Mouse (Mus musculus) MEL (cell line): ENCODE measurements at regions not wholly inside any gene's neighbourhood (a gene's known extent, or its start where the extent isn't known, plus 50 kb on each side); places are given as distances from the start of the nearest gene placed in this dataset.

Experiments used
- DNase-seq: peaks from one replicate; pipeline ENCODE4 v3.0.0; 2011; ENCODE audit warnings: low read depth, low spot score
- H3K27ac ChIP-seq: 2 replicates; pipeline ENCODE4 v1.5.1; 2012; ENCODE audit warnings: low read depth, mild to moderate bottlenecking, control low read depth, low read length, moderate library complexity; ENCODE audit not compliant: control insufficient read depth
- H3K27me3 ChIP-seq, 2 experiments: fragments of 150-350 bp in 1 of 2; sonication (generic) in 1 of 2; 2 replicates each; pipeline ENCODE4 v1.6.1; 2012; ENCODE audit warnings: low read length in 2 of 2, mild to moderate bottlenecking in 2 of 2, improper control_type of control experiment in 1 of 2, moderate library complexity in 1 of 2; ENCODE audit not compliant: insufficient read depth in 2 of 2, control insufficient read depth in 1 of 2
- H3K36me3 ChIP-seq, 2 experiments: 2 replicates each; pipeline ENCODE4 v1.6.1; 2012 to 2014; ENCODE audit warnings: low read length in 2 of 2, improper control_type of control experiment in 1 of 2, inconsistent platforms in 1 of 2, mild to moderate bottlenecking in 1 of 2; ENCODE audit not compliant: insufficient read depth in 2 of 2, control insufficient read depth in 1 of 2
- H3K4me1 ChIP-seq, 2 experiments: fragments of 150-350 bp in 1 of 2; sonication (generic) in 1 of 2; 2 replicates each; pipeline ENCODE4 v1.6.1; 2012; ENCODE audit warnings: low read length in 2 of 2, improper control_type of control experiment in 1 of 2, mild to moderate bottlenecking in 1 of 2; ENCODE audit not compliant: insufficient read depth in 2 of 2, control insufficient read depth in 1 of 2
- H3K4me3 ChIP-seq, 2 experiments: fragments of 150-350 bp in 1 of 2; sonication (generic) in 1 of 2; 2 replicates each; pipeline ENCODE4 v1.5.1; 2012; ENCODE audit warnings: low read depth in 2 of 2, low read length in 2 of 2, mild to moderate bottlenecking in 2 of 2, moderate library complexity in 2 of 2, control low read depth in 1 of 2, improper control_type of control experiment in 1 of 2; ENCODE audit not compliant: control insufficient read depth in 1 of 2, insufficient read depth in 1 of 2
- H3K79me2 ChIP-seq: 2 replicates; pipeline ENCODE4 v1.6.1; 2012; ENCODE audit warnings: mild to moderate bottlenecking, low read length, moderate library complexity; ENCODE audit not compliant: control insufficient read depth, poor library complexity, insufficient read depth
- H3K9ac ChIP-seq: 2 replicates; pipeline ENCODE4 v1.6.1; 2012; ENCODE audit warnings: low read depth, mild to moderate bottlenecking, control low read depth, low read length, moderate library complexity; ENCODE audit not compliant: control insufficient read depth, poor library complexity, severe bottlenecking
- H3K9me3 ChIP-seq: fragments of 150-350 bp; sonication (generic); replicated peaks from 2 replicates; pipeline ENCODE4 v1.6.1; 2012; ENCODE audit warnings: mild to moderate bottlenecking, low read length, improper control_type of control experiment, moderate library complexity; ENCODE audit not compliant: insufficient read depth
- BHLHE40 ChIP-seq: IDR thresholded peaks from 2 replicates; pipeline ENCODE4 v1.6.1; 2012; ENCODE audit warnings: low read depth, mild to moderate bottlenecking, inconsistent platforms, low read length, improper control_type of control experiment, borderline replicate concordance
- CHD2 ChIP-seq: IDR thresholded peaks from 2 replicates; pipeline ENCODE4 v1.6.1; 2011; ENCODE audit warnings: low read length, improper control_type of control experiment
- CTCF ChIP-seq, 3 experiments: IDR thresholded peaks in 2 of 3; conservative IDR thresholded peaks in 1 of 3; 2 replicates each; pipeline ENCODE4 v1.5.1; 2011 to 2012; ENCODE audit warnings: low read length in 3 of 3, low read depth in 2 of 3, mild to moderate bottlenecking in 2 of 3, improper control_type of control experiment in 1 of 3, inconsistent platforms in 1 of 3, mixed read lengths in 1 of 3, moderate library complexity in 1 of 3; ENCODE audit not compliant: control insufficient read depth in 1 of 3, insufficient read depth in 1 of 3, poor library complexity in 1 of 3, severe bottlenecking in 1 of 3
- E2F4 ChIP-seq: IDR thresholded peaks from 2 replicates; pipeline ENCODE4 v1.6.1; 2011; ENCODE audit warnings: low read depth, low read length, improper control_type of control experiment, borderline replicate concordance
- ETS1 ChIP-seq: IDR thresholded peaks from 2 replicates; pipeline ENCODE4 v1.6.1; 2012; ENCODE audit warnings: low read depth, mild to moderate bottlenecking, inconsistent platforms, low read length, improper control_type of control experiment, moderate library complexity
- GABPA ChIP-seq: IDR thresholded peaks from 2 replicates; pipeline ENCODE4 v1.6.1; 2012; ENCODE audit warnings: low read depth, mild to moderate bottlenecking, inconsistent platforms, low read length, improper control_type of control experiment, moderate library complexity
- GATA1 ChIP-seq: IDR thresholded peaks from 2 replicates; pipeline ENCODE4 v1.6.1; 2011; ENCODE audit warnings: low read depth, low read length, improper control_type of control experiment
- HCFC1 ChIP-seq: IDR thresholded peaks from 2 replicates; pipeline ENCODE4 v1.6.1; 2012; ENCODE audit warnings: low read depth, mild to moderate bottlenecking, inconsistent platforms, low read length, improper control_type of control experiment, moderate library complexity
- MAFK ChIP-seq: IDR thresholded peaks from 2 replicates; pipeline ENCODE4 v1.6.1; 2011; ENCODE audit warnings: low read depth, mild to moderate bottlenecking, low read length, improper control_type of control experiment, borderline replicate concordance
- MAX ChIP-seq: IDR thresholded peaks from 2 replicates; pipeline ENCODE4 v1.6.1; 2011; ENCODE audit warnings: low read length, improper control_type of control experiment
- MXI1 ChIP-seq: IDR thresholded peaks from 2 replicates; pipeline ENCODE4 v1.6.1; 2011; ENCODE audit warnings: mild to moderate bottlenecking, low read depth, low read length, improper control_type of control experiment
- MYC ChIP-seq: IDR thresholded peaks from 2 replicates; pipeline ENCODE4 v1.6.1; 2011; ENCODE audit warnings: low read depth, mild to moderate bottlenecking, low read length, improper control_type of control experiment, moderate library complexity
- POLR2A ChIP-seq, 2 experiments: IDR thresholded peaks; 2 replicates each; pipeline ENCODE4 v1.6.1; 2011 to 2012; ENCODE audit warnings: low read length in 2 of 2, mild to moderate bottlenecking in 2 of 2, control low read depth in 1 of 2, improper control_type of control experiment in 1 of 2, low read depth in 1 of 2, moderate library complexity in 1 of 2; ENCODE audit not compliant: control insufficient read depth in 1 of 2, insufficient read depth in 1 of 2, poor library complexity in 1 of 2
- POLR2AphosphoS5 ChIP-seq: IDR thresholded peaks from 2 replicates; pipeline ENCODE4 v1.6.1; 2012; ENCODE audit warnings: low read depth, borderline replicate concordance, mild to moderate bottlenecking, inconsistent platforms, low read length, moderate library complexity, mixed read lengths
- RAD21 ChIP-seq: IDR thresholded peaks from 2 replicates; pipeline ENCODE4 v1.6.1; 2011; ENCODE audit warnings: mild to moderate bottlenecking, low read depth, low read length, improper control_type of control experiment
- SIN3A ChIP-seq: IDR thresholded peaks from 2 replicates; pipeline ENCODE4 v1.6.1; 2012; ENCODE audit warnings: low read length, improper control_type of control experiment, inconsistent platforms
- SMC3 ChIP-seq: IDR thresholded peaks from 2 replicates; pipeline ENCODE4 v1.6.1; 2011; ENCODE audit warnings: low read depth, low read length, improper control_type of control experiment
- TAL1 ChIP-seq: IDR thresholded peaks from 2 replicates; pipeline ENCODE4 v1.6.1; 2012; ENCODE audit warnings: mild to moderate bottlenecking, inconsistent platforms, low read length, moderate library complexity, mixed read lengths
- TCF12 ChIP-seq: IDR thresholded peaks from 2 replicates; pipeline ENCODE4 v1.6.1; 2014; ENCODE audit warnings: low read depth, mild to moderate bottlenecking, inconsistent platforms, low read length, improper control_type of control experiment, moderate library complexity
- USF1 ChIP-seq: IDR thresholded peaks from 2 replicates; pipeline ENCODE4 v1.6.1; 2014; ENCODE audit warnings: low read depth, mild to moderate bottlenecking, inconsistent platforms, low read length, improper control_type of control experiment, moderate library complexity
- USF2 ChIP-seq, 2 experiments: IDR thresholded peaks; 2 replicates each; pipeline ENCODE4 v1.6.1; 2011 to 2012; ENCODE audit warnings: improper control_type of control experiment in 2 of 2, low read length in 2 of 2, borderline replicate concordance in 1 of 2, inconsistent platforms in 1 of 2, low read depth in 1 of 2, mild to moderate bottlenecking in 1 of 2; ENCODE audit not compliant: insufficient read depth in 1 of 2
- ZMIZ1 ChIP-seq: IDR thresholded peaks from 2 replicates; pipeline ENCODE4 v1.6.1; 2012; ENCODE audit warnings: low read depth, mild to moderate bottlenecking, inconsistent platforms, low read length, improper control_type of control experiment, moderate library complexity

DNA sequence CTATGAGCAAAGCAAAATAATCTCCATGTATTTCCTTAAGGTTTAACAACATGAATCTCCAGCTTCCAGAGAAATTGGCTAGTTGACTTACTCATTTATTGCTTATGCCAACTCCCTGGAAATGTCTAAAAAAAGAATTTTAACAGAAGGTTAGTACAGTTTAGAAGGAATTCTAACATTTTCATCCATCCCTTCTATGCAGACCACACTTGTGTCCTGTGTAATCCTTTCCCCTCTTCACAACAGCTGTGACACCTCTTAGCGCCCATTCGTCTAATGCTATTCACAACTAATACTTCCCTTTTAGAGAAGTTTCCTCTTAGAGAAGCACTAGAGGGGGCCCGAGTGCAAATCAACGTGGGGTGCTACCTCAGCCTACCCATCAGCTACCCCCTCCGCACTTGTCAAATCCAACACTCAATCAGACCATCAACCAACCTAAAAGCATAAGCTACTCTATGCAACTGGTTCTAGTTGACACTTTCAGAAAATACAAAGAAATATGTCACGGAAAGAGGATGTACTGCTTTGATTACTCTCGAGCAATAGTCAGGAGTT lies 428.4 kb upstream of the Mef2c start:
- peak; percentile 36 for TF ChIP-seq RAD21
- TF ChIP-seq ZMIZ1, result no peak
- no peak for TF ChIP-seq MXI1
- no peak for TF ChIP-seq TCF12
- TF ChIP-seq HCFC1, result no peak
- TF ChIP-seq BHLHE40, result no peak
- no peak for TF ChIP-seq CHD2
- TF ChIP-seq ETS1, result no peak
- no peak for TF ChIP-seq E2F4
- peak; percentile 43 for TF ChIP-seq SMC3
- TF ChIP-seq POLR2AphosphoS5, result no peak
- no peak for TF ChIP-seq GABPA
- peak in 1 of 3 experiments; percentile 30; a peak in 1 of 6 replicates for TF ChIP-seq CTCF (IDR thresholded peaks at IDR 0.05 in 2 of 3, conservative IDR thresholded peaks at IDR 0.05 in 1 of 3; ENCODE audit: control insufficient read depth in 1 of 3, insufficient read depth in 1 of 3, low read depth in 2 of 3, low read length in 3 of 3, poor library complexity in 1 of 3, severe bottlenecking in 1 of 3)
- TF ChIP-seq USF1, result no peak
- peaks cover 0 to 22% of the 10 kb centered on the region in 2 experiments; a peak in 2 of 4 replicates for H3K36me3 ChIP-seq
- no peak overlapping the region for H3K4me3 ChIP-seq
- H3K9ac ChIP-seq, result no peak overlapping the region
- no peaks in the 10 kb centered on the region for H3K27me3 ChIP-seq
- H3K9me3 ChIP-seq, result no peaks in the 10 kb centered on the region
- peaks cover 7 to 10% of the 10 kb centered on the region in 2 experiments for H3K4me1 ChIP-seq
- no peaks in the 10 kb centered on the region for H3K79me2 ChIP-seq
- DNase-seq, result peak; percentile 22
- no peak overlapping the region for H3K27ac ChIP-seq

DNA sequence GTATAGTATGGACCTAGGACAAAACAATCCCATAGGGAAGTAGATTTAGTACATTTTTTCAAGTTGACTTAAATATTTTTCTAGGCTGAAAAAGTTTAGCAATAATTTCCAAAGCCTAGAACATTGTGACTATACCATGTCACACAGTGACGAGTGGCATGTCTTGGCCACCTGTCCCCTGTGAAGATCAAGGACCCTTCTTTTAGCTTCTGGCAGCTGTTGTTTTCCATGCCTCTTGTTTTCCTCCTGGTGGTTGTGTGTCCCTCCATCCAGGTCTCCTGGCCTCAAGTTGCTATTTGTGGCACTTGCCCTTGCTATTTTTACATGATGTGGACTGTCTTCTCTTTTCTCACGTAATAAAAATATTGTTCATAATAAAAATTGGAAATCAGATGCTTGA lies 427.2 kb upstream of the Mef2c start:
- no peak for DNase-seq
- H3K79me2 ChIP-seq, result no peaks in the 10 kb centered on the region
- no peak overlapping the region for H3K4me3 ChIP-seq
- TF ChIP-seq MYC, result no peak
- no peak for TF ChIP-seq MAFK
- TF ChIP-seq USF2 (IDR thresholded peaks at IDR 0.05; ENCODE audit: borderline replicate concordance in 1 of 2, insufficient read depth in 1 of 2, low read depth in 1 of 2, low read length in 2 of 2), result no peak
- TF ChIP-seq MAX, result no peak
- no peak for TF ChIP-seq GABPA
- no peak for TF ChIP-seq GATA1
- no peak for TF ChIP-seq HCFC1
- TF ChIP-seq SIN3A, result no peak
- no peak for TF ChIP-seq ETS1
- TF ChIP-seq SMC3, result no peak
- TF ChIP-seq RAD21, result no peak
- no peak for TF ChIP-seq BHLHE40
- no peak for TF ChIP-seq TAL1
- no peak for TF ChIP-seq POLR2A (IDR thresholded peaks at IDR 0.05; ENCODE audit: control insufficient read depth in 1 of 2, insufficient read depth in 1 of 2, low read depth in 1 of 2, low read length in 2 of 2, poor library complexity in 1 of 2)
- no peak overlapping the region for H3K9ac ChIP-seq
- peaks cover 5 to 9% of the 10 kb centered on the region in 2 experiments; a peak in 3 of 4 replicates for H3K4me1 ChIP-seq
- no peaks in the 10 kb centered on the region for H3K27me3 ChIP-seq
- H3K9me3 ChIP-seq, result no peaks in the 10 kb centered on the region
- H3K27ac ChIP-seq, result no peak overlapping the region
- peaks cover 0 to 19% of the 10 kb centered on the region in 2 experiments; a peak in 2 of 4 replicates for H3K36me3 ChIP-seq
